Mouse (Mus musculus) megakaryocyte, embryonic 14.5 days (primary cell): ENCODE results near the gene Gpr161.

Experiments
- FLI1 ChIP-seq: IDR thresholded peaks from 2 replicates; pipeline ENCODE4 v1.6.1; 2012; ENCODE audit warnings: low read length, inconsistent platforms, mixed read lengths
- GATA1 ChIP-seq: IDR thresholded peaks from 3 replicates; pipeline ENCODE4 v1.6.1; 2012; ENCODE audit warnings: mixed read lengths, low read length, inconsistent platforms, borderline replicate concordance

- no peak for TF ChIP-seq GATA1
- no peak for TF ChIP-seq FLI1
These were observed 69.5 kb downstream of the Gpr161 start for GRCm38 (mm10) chr1:165365057-165365456.
